Mouse (Mus musculus): ENCODE measurements at regions not wholly inside any gene's neighbourhood (a gene's known extent, or its start where the extent isn't known, plus 50 kb on each side); places are given as distances from the start of the nearest gene placed in this dataset.

- Histone ChIP-seq H3K4me3 (replicated peaks; ENCODE audit: low read length) (no peak overlapping the region), H3K36me3 (ENCODE audit: control insufficient read depth, insufficient read depth, low read length) (no peaks in the 10 kb centered on the region), H3K27me3 (ENCODE audit: control insufficient read depth, insufficient read depth, low read length) (no peaks in the 10 kb centered on the region)
Measured at GRCm38 (mm10) chr17:72731691-72732090, 104.6 kb upstream of the Ypel5 start.

GRCm38 (mm10) chr17:72731175-72731574, 105.1 kb upstream of the Ypel5 start:
- DNase-seq (ENCODE audit: low spot score) (no peak), ATAC-seq (ENCODE audit: low FRiP score, low read depth) (no peak)
- Histone ChIP-seq H3K9ac (ENCODE audit: low read depth, low read length, severe bottlenecking) (no peak overlapping the region), H3K9me3 (ENCODE audit: control insufficient read depth, low read length) (no peaks in the 10 kb centered on the region), H3K4me1 (ENCODE audit: control insufficient read depth, insufficient read depth, low read length) (no peaks in the 10 kb centered on the region), H3K27ac (replicated peaks; ENCODE audit: low read depth, low read length) (no peak overlapping the region), H3K4me3 (replicated peaks; ENCODE audit: low read length) (no peak overlapping the region), H3K36me3 (ENCODE audit: control insufficient read depth, insufficient read depth, low read length) (no peaks in the 10 kb centered on the region), H3K27me3 (ENCODE audit: control insufficient read depth, insufficient read depth, low read length) (no peaks in the 10 kb centered on the region), H3K4me2 (replicated peaks; ENCODE audit: low read depth, low read length, severe bottlenecking) (no peak overlapping the region)
- no peak for TF ChIP-seq POLR2A (IDR thresholded peaks at IDR 0.05; ENCODE audit: borderline replicate concordance, extremely low read depth, insufficient read depth, insufficient read length)
- WGBS = 65% methylated on average over 5 of the region's 5 CpGs

More at GRCm38 (mm10) chr17:72731691-72732090, 104.6 kb upstream of the Ypel5 start:
- no peak for TF ChIP-seq POLR2A (IDR thresholded peaks at IDR 0.05; ENCODE audit: borderline replicate concordance, extremely low read depth, insufficient read depth, insufficient read length)
- no peak overlapping the region for H3K4me2 ChIP-seq (replicated peaks; ENCODE audit: low read depth, low read length, severe bottlenecking)
- no peaks in the 10 kb centered on the region for H3K9me3 ChIP-seq (ENCODE audit: control insufficient read depth, low read length)
- H3K27ac ChIP-seq (replicated peaks; ENCODE audit: low read depth, low read length) = no peak overlapping the region
- WGBS = 91% methylated on average over 6 of the region's 6 CpGs
- H3K9ac ChIP-seq (ENCODE audit: low read depth, low read length, severe bottlenecking) = no peak overlapping the region
- no peak for DNase-seq (ENCODE audit: low spot score)
- no peaks in the 10 kb centered on the region for H3K4me1 ChIP-seq (ENCODE audit: control insufficient read depth, insufficient read depth, low read length)
- no peak for ATAC-seq (ENCODE audit: low FRiP score, low read depth)

GRCm38 (mm10) chr17:72720753-72721152, 115.5 kb upstream of the Ypel5 start:
- H3K9me3 ChIP-seq (ENCODE audit: control insufficient read depth, low read length) = no peaks in the 10 kb centered on the region
- DNase-seq (ENCODE audit: low spot score) (peak; percentile 9), ATAC-seq (ENCODE audit: low FRiP score, low read depth) (no peak)
- no peak overlapping the region for H3K9ac ChIP-seq (ENCODE audit: low read depth, low read length, severe bottlenecking)
- no peaks in the 10 kb centered on the region for H3K27me3 ChIP-seq (ENCODE audit: control insufficient read depth, insufficient read depth, low read length)
- H3K4me1 ChIP-seq (ENCODE audit: control insufficient read depth, insufficient read depth, low read length) = no peaks in the 10 kb centered on the region
- no peaks in the 10 kb centered on the region for H3K36me3 ChIP-seq (ENCODE audit: control insufficient read depth, insufficient read depth, low read length)
- WGBS = 50% methylated on average over 7 of the region's 7 CpGs
- H3K4me3 ChIP-seq (replicated peaks; ENCODE audit: low read length) = no peak overlapping the region
- TF ChIP-seq POLR2A (IDR thresholded peaks at IDR 0.05; ENCODE audit: borderline replicate concordance, extremely low read depth, insufficient read depth, insufficient read length) = no peak
- no peak overlapping the region for H3K27ac ChIP-seq (replicated peaks; ENCODE audit: low read depth, low read length)
- no peak overlapping the region for H3K4me2 ChIP-seq (replicated peaks; ENCODE audit: low read depth, low read length, severe bottlenecking)

GRCm38 (mm10) chr17:72719618-72720017, 115.2 kb upstream of the Alk start:
- no peaks in the 10 kb centered on the region for H3K36me3 ChIP-seq (ENCODE audit: control insufficient read depth, insufficient read depth, low read length)
- DNase-seq (ENCODE audit: low spot score) (no peak), ATAC-seq (ENCODE audit: low FRiP score, low read depth) (no peak)
- 55% methylated on average over 4 of the region's 4 CpGs for WGBS
- no peak for TF ChIP-seq POLR2A (IDR thresholded peaks at IDR 0.05; ENCODE audit: borderline replicate concordance, extremely low read depth, insufficient read depth, insufficient read length)
- no peak overlapping the region for H3K27ac ChIP-seq (replicated peaks; ENCODE audit: low read depth, low read length)
- no peak overlapping the region for H3K4me2 ChIP-seq (replicated peaks; ENCODE audit: low read depth, low read length, severe bottlenecking)
- H3K4me1 ChIP-seq (ENCODE audit: control insufficient read depth, insufficient read depth, low read length) = no peaks in the 10 kb centered on the region
- no peaks in the 10 kb centered on the region for H3K9me3 ChIP-seq (ENCODE audit: control insufficient read depth, low read length)
- no peaks in the 10 kb centered on the region for H3K27me3 ChIP-seq (ENCODE audit: control insufficient read depth, insufficient read depth, low read length)
- no peak overlapping the region for H3K9ac ChIP-seq (ENCODE audit: low read depth, low read length, severe bottlenecking)
- no peak overlapping the region for H3K4me3 ChIP-seq (replicated peaks; ENCODE audit: low read length)

GRCm38 (mm10) chr17:72691630-72692029, 87.2 kb upstream of the Alk start:
- TF ChIP-seq POLR2A (IDR thresholded peaks at IDR 0.05; ENCODE audit: borderline replicate concordance, extremely low read depth, insufficient read depth, insufficient read length) = no peak
- no peaks in the 10 kb centered on the region for H3K27me3 ChIP-seq (ENCODE audit: control insufficient read depth, insufficient read depth, low read length)
- H3K36me3 ChIP-seq (ENCODE audit: control insufficient read depth, insufficient read depth, low read length) = no peaks in the 10 kb centered on the region
- no peak for ATAC-seq (ENCODE audit: low FRiP score, low read depth)
- H3K4me1 ChIP-seq (ENCODE audit: control insufficient read depth, insufficient read depth, low read length) = peaks cover 8% of the 10 kb centered on the region
- no peak overlapping the region for H3K4me2 ChIP-seq (replicated peaks; ENCODE audit: low read depth, low read length, severe bottlenecking)
- H3K27ac ChIP-seq (replicated peaks; ENCODE audit: low read depth, low read length) = no peak overlapping the region
- DNase-seq (ENCODE audit: low spot score) = no peak
- 73% methylated on average over 7 of the region's 7 CpGs for WGBS
- no peak overlapping the region for H3K9ac ChIP-seq (ENCODE audit: low read depth, low read length, severe bottlenecking)
- H3K4me3 ChIP-seq (replicated peaks; ENCODE audit: low read length) = no peak overlapping the region
- H3K9me3 ChIP-seq (ENCODE audit: control insufficient read depth, low read length) = no peaks in the 10 kb centered on the region

- peaks cover 8% of the 10 kb centered on the region for H3K4me1 ChIP-seq (ENCODE audit: control insufficient read depth, insufficient read depth, low read length)
- no peaks in the 10 kb centered on the region for H3K27me3 ChIP-seq (ENCODE audit: control insufficient read depth, insufficient read depth, low read length)
- no peak overlapping the region for H3K4me3 ChIP-seq (replicated peaks; ENCODE audit: low read length)
- no peak overlapping the region for H3K27ac ChIP-seq (replicated peaks; ENCODE audit: low read depth, low read length)
- WGBS = 51% methylated on average over 10 of the region's 10 CpGs
- TF ChIP-seq POLR2A (IDR thresholded peaks at IDR 0.05; ENCODE audit: borderline replicate concordance, extremely low read depth, insufficient read depth, insufficient read length) = no peak
- no peaks in the 10 kb centered on the region for H3K9me3 ChIP-seq (ENCODE audit: control insufficient read depth, low read length)
- no peak overlapping the region for H3K4me2 ChIP-seq (replicated peaks; ENCODE audit: low read depth, low read length, severe bottlenecking)
- no peak for ATAC-seq (ENCODE audit: low FRiP score, low read depth)
- no peak overlapping the region for H3K9ac ChIP-seq (ENCODE audit: low read depth, low read length, severe bottlenecking)
- DNase-seq (ENCODE audit: low spot score) = peak; percentile 21
- no peaks in the 10 kb centered on the region for H3K36me3 ChIP-seq (ENCODE audit: control insufficient read depth, insufficient read depth, low read length)
Measured at GRCm38 (mm10) chr17:72689606-72690005, 85.2 kb upstream of the Alk start.
